In genomic region chr11:69410310-69411072, GRCm38 (mm10) we compare ENCODE assay signal across 8 mouse cellular contexts. TPM values are rescaled to one million over a fixed set of nuclear protein-coding genes. Genes with fewer than 3 reads are reported as not detected.
DNase-seq lines count a peak whose midpoint lies in the region; ATAC-seq and TF ChIP-seq lines count a peak whose summit lies in the region.

No protein-coding gene starts in this region.

- no peak for ATAC-seq in embryonic facial prominence, embryonic 11.5 days (replicated peaks; ENCODE audit: insufficient number of reproducible peaks, low FRiP score, low TSS enrichment, low read depth)
- ATAC-seq in liver, embryonic 15.5 days (ENCODE audit: insufficient read depth) = no peak

- H3K4me1 ChIP-seq in embryonic facial prominence, embryonic 11.5 days (ENCODE audit: control insufficient read depth, insufficient read depth, low read length) = peaks cover 23% of the 10 kb centered on the region
- H3K4me1 ChIP-seq in heart, embryonic 10.5 days = peaks cover 81% of the 10 kb centered on the region
- H3K4me1 ChIP-seq in kidney, adult 2 months (ENCODE audit: control insufficient read depth, insufficient read depth, low read length) = peaks cover 38% of the 10 kb centered on the region
- peaks cover 87% of the 10 kb centered on the region for H3K4me1 ChIP-seq in liver, embryonic 15.5 days (replicated peaks)

- no peaks in the 10 kb centered on the region for H3K9me3 ChIP-seq in embryonic facial prominence, embryonic 11.5 days (replicated peaks; ENCODE audit: control insufficient read depth, low read length)
- no peaks in the 10 kb centered on the region for H3K9me3 ChIP-seq in heart, embryonic 10.5 days
- H3K9me3 ChIP-seq in liver, embryonic 15.5 days (replicated peaks) = no peaks in the 10 kb centered on the region

- peaks cover 20% of the 10 kb centered on the region for H3K36me3 ChIP-seq in embryonic facial prominence, embryonic 11.5 days (replicated peaks; ENCODE audit: control insufficient read depth, insufficient read depth, low read depth, low read length)
- H3K36me3 ChIP-seq in heart, embryonic 10.5 days = peaks cover 44% of the 10 kb centered on the region
- no peaks in the 10 kb centered on the region; the same call in 1 of the 2 replicates for H3K36me3 ChIP-seq in kidney, adult 2 months (ENCODE audit: control insufficient read depth, insufficient read depth, low read length)
- peaks cover 27% of the 10 kb centered on the region for H3K36me3 ChIP-seq in liver, embryonic 15.5 days (replicated peaks)

- whole genome bisulfite sequencing in embryonic facial prominence, embryonic 11.5 days = under 1% methylated on average over 41 of the region's 41 CpGs
- under 1% methylated on average over 41 of the region's 41 CpGs for WGBS in heart, embryonic 10.5 days
- under 1% methylated on average over 41 of the region's 41 CpGs for WGBS in kidney, adult 2 months
- WGBS in liver, embryonic 15.5 days (ENCODE audit: insufficient replicate concordance) = under 1% methylated on average over 41 of the region's 41 CpGs

- peak; percentile 3 for TF ChIP-seq POLR2A in kidney, adult 2 months (IDR thresholded peaks at IDR 0.05; ENCODE audit: low read depth, low read length)

- H3K27me3 ChIP-seq in embryonic facial prominence, embryonic 11.5 days (ENCODE audit: control insufficient read depth, insufficient read depth, low read length) = no peaks in the 10 kb centered on the region
- no peaks in the 10 kb centered on the region for H3K27me3 ChIP-seq in heart, embryonic 10.5 days (ENCODE audit: insufficient read depth, poor library complexity, severe bottlenecking)
- no peaks in the 10 kb centered on the region for H3K27me3 ChIP-seq in kidney, adult 2 months (replicated peaks; ENCODE audit: control insufficient read depth, insufficient read depth, low read length)
- peaks cover 7% of the 10 kb centered on the region; the same call in 1 of the 2 replicates for H3K27me3 ChIP-seq in liver, embryonic 15.5 days

- peak overlapping the region; percentile 84 for H3K27ac ChIP-seq in embryonic facial prominence, embryonic 11.5 days (replicated peaks; ENCODE audit: low read depth, low read length)
- H3K27ac ChIP-seq in heart, embryonic 10.5 days = peak overlapping the region; percentile 98
- H3K27ac ChIP-seq in kidney, adult 2 months (ENCODE audit: insufficient read depth, low read depth, low read length) = peak overlapping the region; percentile 95
- H3K27ac ChIP-seq in liver, embryonic 15.5 days (replicated peaks) = peak overlapping the region; percentile 92

- H3K9ac ChIP-seq in embryonic facial prominence, embryonic 11.5 days (replicated peaks; ENCODE audit: low read length) = peak overlapping the region; percentile 81
- H3K9ac ChIP-seq in liver, embryonic 15.5 days = peak overlapping the region; percentile 83

- no peak for TF ChIP-seq CTCF in kidney, adult 2 months (conservative IDR thresholded peaks at IDR 0.05; ENCODE audit: insufficient read depth, insufficient read length, low read depth, low read length)

- peak overlapping the region; percentile 93 for H3K4me2 ChIP-seq in embryonic facial prominence, embryonic 11.5 days (ENCODE audit: low read depth, low read length)
- H3K4me2 ChIP-seq in liver, embryonic 15.5 days = peak overlapping the region; percentile 100

- H3K4me3 ChIP-seq in embryonic facial prominence, embryonic 11.5 days (ENCODE audit: low read depth, low read length) = peak overlapping the region; percentile 69
- H3K4me3 ChIP-seq in heart, embryonic 10.5 days = peak overlapping the region; percentile 86
- peak overlapping the region; percentile 64 for H3K4me3 ChIP-seq in kidney, adult 2 months (ENCODE audit: insufficient read depth, low read depth, low read length)
- peak overlapping the region; percentile 69 for H3K4me3 ChIP-seq in liver, embryonic 15.5 days (replicated peaks)

- peak; percentile 35 for DNase-seq in ovary, adult 18-20 months (ENCODE audit: low spot score)
- no peak for DNase-seq in ovary, postnatal 10 days (ENCODE audit: low spot score)
- DNase-seq in embryonic facial prominence, embryonic 11.5 days (ENCODE audit: low spot score) = peak; percentile 47
- DNase-seq in heart, embryonic 10.5 days (ENCODE audit: low spot score) = no peak
- peak; percentile 81 for DNase-seq in kidney, adult 2 months
- peak; percentile 91 for DNase-seq in naive thymus-derived CD4-positive, alpha-beta T cell, adult 2 months (ENCODE audit: low read depth)
- peak; percentile 78 for DNase-seq in thymus, postnatal 25 days

RNA-seq across cellular contexts. Expression of gene Kdm6b, which starts 3.0 kb away (rescaled TPM):
- polyA plus RNA-seq in embryonic facial prominence, embryonic 11.5 days (2014; fragmentation: Nextera tagmentation; extraction: Ambion mirVana) = 25.9 and 26.2 TPM in 2 replicates
- polyA plus RNA-seq in heart, embryonic 10.5 days (2016; fragmentation: Nextera tagmentation; extraction: Ambion mirVana) = 20.9 and 26.9 TPM in 2 replicates
- polyA plus RNA-seq in kidney, adult 2 months (2012; rRNA removed) = 8.8 and 10.5 TPM in 2 replicates
- polyA plus RNA-seq in liver, embryonic 15.5 days (2015; fragmentation: Nextera tagmentation; extraction: Ambion mirVana) = 4.0 TPM in 2 replicates

RNA-seq across cellular contexts. Expression of gene Tmem88, which starts 12.5 kb away (rescaled TPM):
- polyA plus RNA-seq in embryonic facial prominence, embryonic 11.5 days (2014; fragmentation: Nextera tagmentation; extraction: Ambion mirVana) = 13.6 and 18.1 TPM in 2 replicates
- 38.9 and 52.5 TPM in 2 replicates for polyA plus RNA-seq in heart, embryonic 10.5 days (2016; fragmentation: Nextera tagmentation; extraction: Ambion mirVana)
- 25.4 and 25.8 TPM in 2 replicates for polyA plus RNA-seq in kidney, adult 2 months (2012; rRNA removed)
- 6.6 and 7.1 TPM in 2 replicates for polyA plus RNA-seq in liver, embryonic 15.5 days (2015; fragmentation: Nextera tagmentation; extraction: Ambion mirVana)

RNA-seq across cellular contexts. Expression of gene Cyb5d1, which starts 15.1 kb away (rescaled TPM):
- polyA plus RNA-seq in embryonic facial prominence, embryonic 11.5 days (2014; fragmentation: Nextera tagmentation; extraction: Ambion mirVana) = 33.3 TPM in 2 replicates
- polyA plus RNA-seq in heart, embryonic 10.5 days (2016; fragmentation: Nextera tagmentation; extraction: Ambion mirVana) = 27.4 and 31.8 TPM in 2 replicates
- 26.6 and 27.9 TPM in 2 replicates for polyA plus RNA-seq in kidney, adult 2 months (2012; rRNA removed)
- polyA plus RNA-seq in liver, embryonic 15.5 days (2015; fragmentation: Nextera tagmentation; extraction: Ambion mirVana) = 9.6 and 11.0 TPM in 2 replicates

RNA-seq across cellular contexts. Expression of gene Naa38, which starts 15.2 kb away (rescaled TPM):
- polyA plus RNA-seq in embryonic facial prominence, embryonic 11.5 days (2014; fragmentation: Nextera tagmentation; extraction: Ambion mirVana) = 123 and 135 TPM in 2 replicates
- polyA plus RNA-seq in heart, embryonic 10.5 days (2016; fragmentation: Nextera tagmentation; extraction: Ambion mirVana) = 158 and 165 TPM in 2 replicates
- polyA plus RNA-seq in kidney, adult 2 months (2012; rRNA removed) = 251 and 317 TPM in 2 replicates
- polyA plus RNA-seq in liver, embryonic 15.5 days (2015; fragmentation: Nextera tagmentation; extraction: Ambion mirVana) = 77.2 and 88.0 TPM in 2 replicates

RNA-seq across cellular contexts. Expression of gene Chd3, which starts 41.3 kb away (rescaled TPM):
- 48.0 and 52.1 TPM in 2 replicates for polyA plus RNA-seq in embryonic facial prominence, embryonic 11.5 days (2014; fragmentation: Nextera tagmentation; extraction: Ambion mirVana)
- 15.8 and 26.5 TPM in 2 replicates for polyA plus RNA-seq in heart, embryonic 10.5 days (2016; fragmentation: Nextera tagmentation; extraction: Ambion mirVana)
- polyA plus RNA-seq in kidney, adult 2 months (2012; rRNA removed) = 168 and 175 TPM in 2 replicates
- 3.4 and 5.8 TPM in 2 replicates for polyA plus RNA-seq in liver, embryonic 15.5 days (2015; fragmentation: Nextera tagmentation; extraction: Ambion mirVana)

Comparison
In these comparisons a context has a peak if more than half of its experiments do, and no peak if none do; other contexts are left out.
1. DNase-seq: peak in ovary, adult 18-20 months (single experiment), embryonic facial prominence, embryonic 11.5 days (single experiment), kidney, adult 2 months (single experiment), naive thymus-derived CD4-positive, alpha-beta T cell, adult 2 months (single experiment) and thymus, postnatal 25 days (single experiment); none in ovary, postnatal 10 days (single experiment) and heart, embryonic 10.5 days (single experiment).
2. Peak in every context shown above with its lines, with median percentiles within 50 percentile points of each other: H3K27ac ChIP-seq and H3K4me3 ChIP-seq.